Mouse (Mus musculus): ENCODE data around the gene Igf2bp3. TPM values are rescaled to one million over a fixed set of nuclear protein-coding genes. Genes with fewer than 3 reads are reported as not detected.

Gene Igf2bp3
- total and polyA plus RNA-seq, 2 experiments from 2014 or later, result 12.3 to 12.8 TPM

DNA sequence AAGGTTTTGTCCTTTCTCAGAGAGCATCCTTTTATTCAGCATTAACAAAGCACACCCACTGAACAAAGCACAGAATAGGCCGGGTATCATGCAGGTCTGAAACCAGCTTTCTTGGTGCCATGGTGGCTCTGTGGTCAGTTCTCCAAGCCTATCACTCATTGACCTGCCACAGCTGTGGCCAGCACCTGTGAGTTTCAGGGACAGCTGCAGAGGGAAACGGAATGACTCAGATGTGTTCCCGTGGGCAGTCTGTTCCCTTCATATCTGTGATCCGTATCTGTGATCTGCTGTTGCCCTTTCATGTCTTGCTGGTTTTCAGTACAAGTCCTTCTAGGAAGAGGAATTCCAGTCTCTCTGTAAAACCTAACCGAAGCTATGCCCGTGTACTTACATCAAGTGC is 168.3 kb downstream of the Igf2bp3 start:
- Histone ChIP-seq H3K27ac (ENCODE audit: low read depth, low read length) (no peak overlapping the region), H3K4me2 (ENCODE audit: low read depth) (no peak overlapping the region), H3K36me3 (ENCODE audit: insufficient read depth) (no peaks in the 10 kb centered on the region), H3K4me1 (ENCODE audit: insufficient read depth) (no peaks in the 10 kb centered on the region), H3K27me3 (ENCODE audit: insufficient read depth, low read length) (no peaks in the 10 kb centered on the region), H3K9me3 (ENCODE audit: low read length) (no peaks in the 10 kb centered on the region), H3K9ac (no peak overlapping the region), H3K4me3 (ENCODE audit: low read depth, low read length) (no peak overlapping the region)
- DNase-seq (no peak), ATAC-seq (no peak)
- no peak for TF ChIP-seq CTCF (IDR thresholded peaks at IDR 0.05; ENCODE audit: low read depth)
- 71% methylated on average over 6 of the region's 6 CpGs for WGBS

DNA sequence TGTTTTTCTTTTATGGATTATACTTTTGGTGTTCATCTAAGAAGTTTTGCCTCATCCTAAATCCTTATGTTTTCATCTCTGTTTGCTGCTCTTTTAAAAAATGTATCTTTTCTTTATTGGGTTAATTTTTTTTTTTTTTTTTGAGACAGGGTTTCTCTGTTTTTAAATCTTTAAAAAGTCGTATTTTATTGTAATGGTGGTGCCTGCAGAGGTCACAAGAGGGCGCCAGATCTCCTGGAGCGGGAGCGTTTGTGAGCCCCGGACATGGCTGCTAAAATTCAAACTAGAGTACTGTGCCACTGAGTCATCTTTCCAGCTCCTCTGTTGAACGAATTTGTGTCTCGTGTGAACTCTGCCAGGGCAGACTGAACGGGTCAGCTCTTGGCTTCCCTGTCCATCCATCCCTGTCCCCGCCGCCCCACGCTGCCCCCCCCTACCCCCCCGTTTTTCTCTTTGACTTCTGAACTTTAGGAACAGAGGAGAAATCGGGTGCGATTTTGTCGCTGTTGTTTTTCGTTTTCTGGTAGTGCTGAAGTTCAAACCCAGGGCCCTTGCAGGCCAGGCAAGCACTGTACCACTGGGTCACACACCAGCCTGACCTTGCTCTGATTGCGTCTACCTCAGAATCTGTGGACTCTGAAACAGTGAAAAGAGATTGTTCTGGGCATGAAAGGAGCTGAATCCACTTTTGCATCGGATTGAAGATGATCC is 175.1 kb downstream of the Igf2bp3 start:
- H3K4me1 ChIP-seq (ENCODE audit: insufficient read depth), result no peaks in the 10 kb centered on the region
- peak; percentile 77 for DNase-seq
- H3K36me3 ChIP-seq (ENCODE audit: insufficient read depth), result no peaks in the 10 kb centered on the region
- H3K4me2 ChIP-seq (ENCODE audit: low read depth), result peak overlapping the region; percentile 40
- H3K4me3 ChIP-seq (ENCODE audit: low read depth, low read length), result peak overlapping the region; percentile 22; the same call in 1 of the 2 replicates
- H3K27me3 ChIP-seq (ENCODE audit: insufficient read depth, low read length), result 0 out of 2 replicates have a peak, but pooled peaks cover 5% of the 10 kb centered on the region
- 12% methylated on average over 18 of the region's 18 CpGs for WGBS
- H3K9ac ChIP-seq, result no peak overlapping the region
- no peak overlapping the region for H3K27ac ChIP-seq (ENCODE audit: low read depth, low read length)
- TF ChIP-seq CTCF (IDR thresholded peaks at IDR 0.05; ENCODE audit: low read depth), result peak; percentile 71
- ATAC-seq, result peak; percentile 62
- H3K9me3 ChIP-seq (ENCODE audit: low read length), result no peaks in the 10 kb centered on the region

DNA sequence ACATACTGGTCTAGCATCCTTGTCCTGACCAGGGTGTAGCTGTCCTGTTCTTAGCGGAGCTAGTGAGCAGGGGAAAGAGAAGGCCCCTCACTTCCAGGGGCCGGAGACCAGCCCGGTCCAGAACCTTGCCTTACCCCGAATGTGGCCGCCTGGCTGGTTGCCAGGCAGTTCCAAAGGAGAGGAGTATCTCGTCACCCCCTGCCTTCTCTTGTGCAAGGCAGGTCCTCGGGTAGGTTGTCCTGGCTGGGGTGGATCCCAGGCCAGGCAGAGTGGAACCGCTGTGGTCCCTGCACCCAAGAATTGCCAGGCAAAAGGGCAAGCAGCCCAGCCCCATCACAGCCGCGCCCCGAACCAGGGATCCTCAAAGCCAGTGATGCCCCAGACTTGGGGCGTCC is 177.5 kb downstream of the Igf2bp3 start:
- WGBS, result 64% methylated on average over 12 of the region's 12 CpGs
- no peak overlapping the region for H3K27ac ChIP-seq (ENCODE audit: low read depth, low read length)
- H3K4me1 ChIP-seq (ENCODE audit: insufficient read depth), result no peaks in the 10 kb centered on the region
- DNase-seq (no peak), ATAC-seq (no peak)
- H3K4me2 ChIP-seq (ENCODE audit: low read depth), result no peak overlapping the region
- no peak overlapping the region for H3K9ac ChIP-seq
- no peak overlapping the region for H3K4me3 ChIP-seq (ENCODE audit: low read depth, low read length)
- H3K9me3 ChIP-seq (ENCODE audit: low read length), result no peaks in the 10 kb centered on the region
- no peak for TF ChIP-seq CTCF (IDR thresholded peaks at IDR 0.05; ENCODE audit: low read depth)
- H3K27me3 ChIP-seq (ENCODE audit: insufficient read depth, low read length), result 0 out of 2 replicates have a peak, but pooled peaks cover 5% of the 10 kb centered on the region
- H3K36me3 ChIP-seq (ENCODE audit: insufficient read depth), result no peaks in the 10 kb centered on the region

DNA sequence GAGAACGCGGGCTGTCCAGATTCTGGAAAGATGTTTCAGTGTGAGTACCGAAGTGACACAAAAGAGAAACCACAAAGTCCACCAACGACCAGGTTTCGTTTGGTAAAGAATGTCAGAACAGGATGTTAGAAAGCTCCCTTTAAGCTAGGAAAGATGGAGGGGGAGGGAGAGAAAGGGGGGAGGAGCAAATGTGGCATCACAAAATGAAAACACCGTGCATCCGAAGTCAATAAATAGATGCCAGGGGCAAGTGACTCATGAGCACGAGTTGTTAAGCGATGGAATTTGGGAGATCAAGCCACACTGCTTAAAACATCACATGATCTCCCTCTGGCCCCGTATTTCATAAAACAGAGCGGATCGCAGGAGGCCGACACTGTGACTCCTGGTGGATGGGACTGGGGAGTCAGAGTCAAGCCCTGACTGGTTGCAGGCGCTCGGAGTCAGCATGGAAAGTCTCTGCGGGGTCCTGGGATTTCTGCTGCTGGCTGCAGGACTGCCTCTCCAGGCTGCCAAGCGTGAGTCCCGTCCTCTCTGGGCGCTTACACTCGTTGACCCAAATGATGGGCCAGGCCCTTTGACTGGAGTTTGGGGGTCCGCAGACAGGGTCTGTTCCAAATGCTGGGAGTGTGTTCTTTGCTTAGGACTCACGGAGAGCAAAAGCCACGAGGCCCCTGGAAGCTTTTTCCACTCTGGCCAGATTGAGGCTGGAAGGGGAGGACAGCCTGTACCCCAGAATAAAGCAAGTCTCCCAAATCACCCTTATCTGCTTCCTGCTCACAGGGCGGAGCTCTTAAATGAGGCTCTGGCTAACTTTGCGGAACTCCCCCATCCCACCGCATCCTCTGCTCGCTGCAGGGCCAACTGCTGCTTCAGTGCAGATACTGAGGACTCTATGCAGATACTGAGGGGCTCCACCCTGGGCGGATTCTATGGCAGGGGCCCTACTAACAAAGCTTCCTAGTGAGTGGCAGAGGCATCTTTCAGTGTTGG is 178.2 kb downstream of the Igf2bp3 start, which contains the start of gene Gpnmb:
TSS of gene Gpnmb (plus strand) at position 272 of the 993 bp plus-strand sequence.
- H3K4me1 ChIP-seq (ENCODE audit: insufficient read depth), result no peaks in the 10 kb centered on the region
- H3K4me2 ChIP-seq (ENCODE audit: low read depth), result no peak within 1 kb of the TSS

More for the DNA sequence above, 178.2 kb downstream of the Igf2bp3 start, which contains the start of gene Gpnmb:
- no peak for TF ChIP-seq CTCF (IDR thresholded peaks at IDR 0.05; ENCODE audit: low read depth)
- Histone ChIP-seq H3K27ac (ENCODE audit: low read depth, low read length) (no peak within 1 kb of the TSS), H3K4me3 (ENCODE audit: low read depth, low read length) (no peak within 1 kb of the TSS), H3K36me3 (ENCODE audit: insufficient read depth) (no peaks in the 10 kb centered on the region), H3K27me3 (ENCODE audit: insufficient read depth, low read length) (0 out of 2 replicates have a peak, but pooled peaks cover 5% of the 10 kb centered on the region), H3K9me3 (ENCODE audit: low read length) (no peaks in the 10 kb centered on the region), H3K9ac (no peak within 1 kb of the TSS)
- 52% methylated on average over 28 of the region's 28 CpGs for WGBS
- no peak for ATAC-seq
- no peak for DNase-seq

Other genes with a start within 250 kb of the Igf2bp3 start
- not detected in 2 replicates for gene Doxl2, start 240.0 kb downstream of the Igf2bp3 start, total RNA-seq (2014; rRNA removed)
- not detected in 2 replicates for gene Doxl2, start 240.0 kb downstream of the Igf2bp3 start, polyA plus RNA-seq (2015; fragmentation: Nextera tagmentation; extraction: Ambion mirVana)
- gene Svs1, start 228.1 kb downstream of the Igf2bp3 start, total RNA-seq (2014; rRNA removed), result not detected in 2 replicates
- not detected in 2 replicates for gene Svs1, start 228.1 kb downstream of the Igf2bp3 start, polyA plus RNA-seq (2015; fragmentation: Nextera tagmentation; extraction: Ambion mirVana)
- 0.92 and 1.6 TPM in 2 replicates for gene Gpnmb, start 178.4 kb downstream of the Igf2bp3 start, total RNA-seq (2014; rRNA removed)
- 1.4 and 1.8 TPM in 2 replicates for gene Gpnmb, start 178.4 kb downstream of the Igf2bp3 start, polyA plus RNA-seq (2015; fragmentation: Nextera tagmentation; extraction: Ambion mirVana)
- gene Malsu1, start 141.2 kb downstream of the Igf2bp3 start, total RNA-seq (2014; rRNA removed), result 25.5 and 28.0 TPM in 2 replicates
- 87.3 and 108 TPM in 2 replicates for gene Malsu1, start 141.2 kb downstream of the Igf2bp3 start, polyA plus RNA-seq (2015; fragmentation: Nextera tagmentation; extraction: Ambion mirVana)
- gene Tra2a, start 49.1 kb upstream of the Igf2bp3 start, total RNA-seq (2014; rRNA removed), result 75.7 and 81.7 TPM in 2 replicates
- gene Tra2a, start 49.1 kb upstream of the Igf2bp3 start, polyA plus RNA-seq (2015; fragmentation: Nextera tagmentation; extraction: Ambion mirVana), result 43.5 and 45.9 TPM in 2 replicates
- 6.7 and 11.3 TPM in 2 replicates for gene Ccdc126, start 104.3 kb upstream of the Igf2bp3 start, total RNA-seq (2014; rRNA removed)
- 8.1 and 8.4 TPM in 2 replicates for gene Ccdc126, start 104.3 kb upstream of the Igf2bp3 start, polyA plus RNA-seq (2015; fragmentation: Nextera tagmentation; extraction: Ambion mirVana)
- gene Fam221a, start 152.8 kb upstream of the Igf2bp3 start, total RNA-seq (2014; rRNA removed), result 1.9 and 3.2 TPM in 2 replicates
- 4.0 and 4.8 TPM in 2 replicates for gene Fam221a, start 152.8 kb upstream of the Igf2bp3 start, polyA plus RNA-seq (2015; fragmentation: Nextera tagmentation; extraction: Ambion mirVana)
- 0.15 and 0.67 TPM in 2 replicates for gene Stk31, start 180.6 kb upstream of the Igf2bp3 start, total RNA-seq (2014; rRNA removed)
- gene Stk31, start 180.6 kb upstream of the Igf2bp3 start, polyA plus RNA-seq (2015; fragmentation: Nextera tagmentation; extraction: Ambion mirVana), result 0.05 TPM in 2 replicates

Measured in forebrain, postnatal 0 days (tissue).